Mouse (Mus musculus) 3134 (cell line): ENCODE results near the gene Tiam2.

Experiments used
- DNase-seq: peaks from one replicate; pipeline ENCODE4 v3.0.0-alpha.2; 2011; ENCODE audit warnings: low spot score; ENCODE audit not compliant: insufficient read length; ENCODE audit errors: extremely low read depth

Gene Tiam2

DNA sequence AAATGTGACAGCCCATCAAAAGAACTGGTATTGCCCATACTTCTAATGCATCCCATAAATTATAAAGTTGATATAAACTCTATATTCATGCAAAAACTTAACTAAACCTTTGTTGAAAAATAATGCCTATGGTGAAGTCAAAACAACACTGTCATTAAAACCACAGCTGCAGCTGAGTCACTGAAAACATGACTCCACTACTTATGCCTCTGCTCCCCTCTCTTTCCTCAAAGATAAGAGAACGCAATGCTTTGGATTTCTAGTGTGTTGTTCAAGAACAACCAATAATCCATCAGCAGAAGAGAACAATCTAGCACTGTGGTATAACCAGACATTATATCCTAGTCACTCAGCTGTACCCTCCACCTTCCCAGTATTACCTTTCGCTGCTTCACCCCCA, 213.9 kb downstream of the Tiam2 start:
- no peak for DNase-seq

DNA sequence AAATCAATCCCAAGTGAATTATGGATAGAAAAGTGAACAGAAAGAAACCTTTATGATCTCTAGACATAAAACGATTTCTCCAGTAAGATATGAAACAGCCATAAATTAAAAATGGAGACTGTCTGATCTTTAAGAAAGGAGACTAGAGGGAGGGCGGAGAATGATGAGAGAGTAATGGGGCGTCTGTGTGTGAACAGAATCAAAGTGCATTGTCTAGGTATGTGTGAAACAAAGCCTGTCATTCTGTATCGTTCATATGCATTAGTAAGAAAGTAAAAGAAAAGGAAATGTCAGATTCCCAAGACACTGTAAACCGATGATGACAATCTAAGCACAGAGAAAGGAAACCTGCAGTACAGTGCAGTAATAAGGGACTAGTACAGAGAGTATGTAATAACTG, 214.7 kb downstream of the Tiam2 start:
- no peak for DNase-seq

DNA sequence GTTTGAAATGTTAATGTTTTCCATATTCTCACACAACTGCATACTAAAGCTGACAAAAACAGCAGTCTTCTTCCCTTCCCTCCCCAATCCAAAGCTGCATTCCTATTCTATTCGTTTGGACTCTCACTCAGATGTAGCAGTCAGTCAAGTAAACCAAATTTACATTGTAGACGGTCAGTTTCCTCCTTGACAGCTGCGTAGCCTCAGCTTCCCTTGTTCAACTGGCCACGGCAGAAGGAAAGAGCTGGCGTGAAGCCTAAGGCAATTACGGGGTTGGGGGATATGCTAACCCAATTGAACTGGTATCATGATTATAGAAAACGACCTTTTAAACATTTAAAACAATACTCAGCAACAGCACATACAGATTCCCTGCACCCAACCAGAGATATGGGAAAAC, 221.4 kb downstream of the Tiam2 start:
- DNase-seq: no peak

DNA sequence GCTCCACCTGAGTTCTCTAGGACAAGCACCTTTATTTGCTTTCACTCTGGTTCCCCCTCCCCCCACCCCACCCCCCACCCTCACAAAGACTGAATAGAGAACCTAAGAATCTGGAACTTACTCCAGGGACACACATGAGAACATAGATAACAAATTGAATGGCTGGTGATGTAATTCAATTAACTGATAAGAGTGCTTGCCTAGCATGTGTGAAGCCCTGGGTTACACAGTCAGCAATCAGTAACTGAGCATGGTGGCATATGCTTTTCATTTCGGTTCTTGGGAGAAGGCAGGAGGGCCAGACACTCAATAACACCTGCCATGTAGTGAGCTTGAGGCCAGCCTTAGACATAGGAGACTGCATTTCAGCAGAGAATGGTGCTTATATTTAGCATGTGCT, 229.9 kb downstream of the Tiam2 start:
- no peak for DNase-seq

DNA sequence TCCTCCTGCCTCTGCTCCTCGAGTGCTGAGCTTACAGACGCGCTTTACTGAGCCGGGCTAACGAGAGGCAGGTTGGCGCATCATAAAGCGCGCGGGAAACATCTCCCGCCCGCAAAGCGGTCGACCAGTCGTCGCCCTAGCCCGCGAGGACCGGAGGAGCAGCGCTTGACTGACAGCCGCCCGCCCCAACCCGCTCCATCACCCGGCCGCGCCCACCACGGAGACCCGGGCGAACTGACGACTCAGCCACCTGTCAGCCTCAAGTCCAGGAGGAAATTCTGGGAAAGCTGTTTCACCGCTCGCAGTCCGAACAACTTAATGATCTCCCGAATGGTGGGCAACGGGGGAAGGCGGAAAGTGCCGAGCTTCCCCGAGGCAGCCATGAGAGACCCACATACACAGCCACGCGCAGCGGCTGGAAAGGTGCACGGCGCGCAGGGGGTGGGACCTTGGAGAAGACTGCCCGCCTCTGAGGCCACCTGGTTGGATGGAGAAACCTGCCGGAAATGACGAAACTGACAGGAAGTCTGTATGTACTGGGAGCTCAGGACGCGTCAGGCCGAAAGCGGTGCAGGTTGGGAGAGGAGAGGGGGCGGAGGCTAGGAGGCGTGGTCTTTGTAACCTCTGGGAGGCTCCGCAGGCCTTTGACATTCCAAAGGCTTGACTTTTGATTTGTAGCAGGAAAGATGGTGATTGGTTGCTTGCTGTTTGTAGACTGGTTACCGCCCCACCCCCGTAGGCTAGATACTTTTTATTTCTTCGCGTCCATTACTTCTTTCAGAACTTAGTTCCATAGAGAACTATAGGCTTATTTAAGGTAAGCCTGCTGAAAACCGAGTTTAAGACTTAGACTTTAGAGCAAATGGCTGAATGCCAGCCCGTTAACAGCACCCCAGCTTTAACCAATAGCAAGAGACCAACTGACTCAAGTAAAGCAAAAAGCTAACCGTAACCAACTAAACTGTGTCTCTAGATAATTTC, 231.2 kb downstream of the Tiam2 start, which contains the start of gene Tfb1m:
Tfb1m (minus strand) TSS at position 451 of the 981 bp plus-strand sequence.
- DNase-seq: peak; percentile 99

DNA sequence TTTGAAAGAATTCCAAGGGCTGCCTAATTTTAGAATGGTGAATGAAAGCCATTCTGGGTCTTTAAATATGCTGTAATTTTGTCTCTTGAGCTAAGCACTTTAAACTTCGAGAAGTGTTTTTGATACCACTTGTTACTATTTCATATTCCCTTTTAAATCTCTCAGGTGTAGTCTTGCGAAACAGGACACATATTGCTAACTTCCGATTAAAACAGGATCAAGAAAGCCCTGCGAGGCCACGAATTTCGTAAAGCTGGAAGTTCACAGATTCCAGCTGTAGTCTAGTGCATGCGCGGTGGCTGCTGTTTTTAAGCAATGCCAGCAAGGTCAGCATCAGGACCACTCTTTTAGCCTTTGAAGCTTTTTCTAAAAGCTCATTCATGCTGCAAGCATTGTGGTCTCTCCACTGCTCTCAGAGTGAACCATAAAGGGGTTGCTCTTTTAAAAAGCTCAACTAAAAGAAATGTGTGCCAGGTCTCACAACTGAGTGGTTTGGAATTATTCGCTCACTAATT, 232.0 kb downstream of the Tiam2 start:
- DNase-seq: peak; percentile 8

DNA sequence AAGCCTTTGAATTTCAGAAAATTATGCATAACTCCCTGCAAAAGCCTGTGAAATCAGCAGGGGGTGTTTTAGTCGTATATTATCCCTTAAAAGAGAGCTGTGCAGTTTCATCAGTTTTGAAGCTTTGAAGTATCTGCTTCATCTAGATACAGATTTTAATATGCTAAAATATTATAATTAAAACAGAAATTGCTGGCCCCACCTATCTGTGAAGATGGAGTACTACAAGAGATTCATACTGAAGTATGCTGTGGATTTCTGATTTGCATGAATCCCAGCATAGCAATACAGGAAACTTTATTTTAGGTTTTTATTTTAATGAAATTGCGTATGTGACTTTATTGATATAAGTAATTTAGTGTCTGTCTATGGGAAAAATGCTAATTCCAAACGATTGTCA, 234.2 kb downstream of the Tiam2 start:
- DNase-seq: no peak

DNA sequence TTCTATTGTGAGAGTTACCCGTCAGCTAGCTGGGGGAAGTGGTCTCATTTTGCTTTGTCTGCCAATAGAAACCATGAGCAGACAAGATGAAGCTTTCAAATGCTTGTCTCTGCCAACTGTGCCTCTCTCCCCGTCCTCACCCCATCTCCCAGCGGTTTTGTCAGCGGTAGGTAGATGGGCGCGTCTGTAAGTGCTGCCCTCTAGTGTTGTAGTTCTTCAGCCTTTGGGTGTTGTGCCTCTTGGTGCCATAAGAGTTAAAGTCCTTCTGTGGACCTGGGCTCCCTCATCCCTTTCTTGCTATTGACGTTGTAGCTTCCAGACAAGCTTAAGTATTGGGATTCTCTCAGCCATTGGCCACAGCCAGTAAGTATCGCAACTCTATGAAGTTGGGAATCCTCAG, 236.0 kb downstream of the Tiam2 start:
- no peak for DNase-seq

DNA sequence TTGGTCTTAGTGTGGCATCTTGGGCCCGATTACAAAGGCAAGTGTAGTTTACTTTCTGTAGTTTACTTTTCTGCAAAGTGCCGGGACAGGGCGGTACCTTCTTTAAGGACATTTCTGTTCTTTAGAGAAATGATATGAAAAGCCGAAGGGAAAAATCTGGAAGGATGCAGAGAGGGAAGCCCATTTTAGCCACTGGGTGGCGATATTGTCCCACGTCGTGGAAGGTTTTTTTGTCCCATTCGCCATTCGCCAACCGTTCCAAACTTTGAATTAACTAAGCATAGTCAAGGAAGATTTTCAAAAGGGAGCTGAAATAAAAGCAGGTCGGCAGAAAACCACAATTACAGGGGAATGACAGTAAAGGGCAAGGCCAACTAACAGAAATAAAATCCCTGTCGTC, 244.5 kb downstream of the Tiam2 start:
- DNase-seq: peak; percentile 10
